Mouse (Mus musculus) heart, embryonic 14.5 days (tissue): Measurements from ENCODE around the gene Tet1. TPM values are rescaled to one million over a fixed set of nuclear protein-coding genes. Genes with fewer than 3 reads are reported as not detected.

ENCODE experiments used
- ATAC-seq: fragments of 200-750 bp; cut with Nextera tagmentation; 2 replicates; pipeline ENCODE4 v1.8.0; 2017; ENCODE audit warnings: low read depth, moderate TSS enrichment; ENCODE audit not compliant: insufficient number of reproducible peaks, insufficient read depth, low FRiP score
- H3K27ac ChIP-seq, 2 experiments: fragments of 200-500 bp in 1 of 2; fragments of 300-500 bp in 1 of 2; sonication (generic) in 1 of 2; replicated peaks in 1 of 2; 2 replicates each; pipeline ENCODE4 v1.5.1; 2012 to 2014; ENCODE audit warnings: low read depth in 2 of 2, low read length in 2 of 2, control low read depth in 1 of 2, mild to moderate bottlenecking in 1 of 2, mixed read lengths in 1 of 2; ENCODE audit not compliant: control insufficient read depth in 1 of 2, insufficient read depth in 1 of 2
- H3K27me3 ChIP-seq: fragments of 300-500 bp; sonication (generic); 2 replicates; pipeline ENCODE4 v1.6.1; 2014; ENCODE audit warnings: mild to moderate bottlenecking, low read length, control low read depth; ENCODE audit not compliant: control insufficient read depth, insufficient read depth
- H3K36me3 ChIP-seq: fragments of 300-500 bp; sonication (generic); 2 replicates; pipeline ENCODE4 v1.6.1; 2014; ENCODE audit warnings: mild to moderate bottlenecking, control low read depth, low read length, mixed read lengths; ENCODE audit not compliant: control insufficient read depth, insufficient read depth
- H3K4me1 ChIP-seq, 2 experiments: fragments of 200-500 bp in 1 of 2; fragments of 300-500 bp in 1 of 2; sonication (generic) in 1 of 2; 2 replicates each; pipeline ENCODE4 v1.6.1; 2012 to 2014; ENCODE audit warnings: low read length in 2 of 2, control low read depth in 1 of 2, mixed read lengths in 1 of 2; ENCODE audit not compliant: control insufficient read depth in 2 of 2, insufficient read depth in 2 of 2
- H3K4me2 ChIP-seq: fragments of 300-500 bp; sonication (generic); 2 replicates; pipeline ENCODE4 v1.6.1; 2014; ENCODE audit warnings: mild to moderate bottlenecking, low read length
- H3K4me3 ChIP-seq, 2 experiments: fragments of 200-500 bp in 1 of 2; fragments of 300-500 bp in 1 of 2; sonication (generic) in 1 of 2; 2 replicates each; pipeline ENCODE4 v1.5.1; 2012 to 2014; ENCODE audit warnings: low read length in 2 of 2, mild to moderate bottlenecking in 2 of 2, control low read depth in 1 of 2, low read depth in 1 of 2, moderate library complexity in 1 of 2; ENCODE audit not compliant: control insufficient read depth in 1 of 2, insufficient read depth in 1 of 2
- H3K9ac ChIP-seq: fragments of 300-500 bp; sonication (generic); 2 replicates; pipeline ENCODE4 v1.6.1; 2014; ENCODE audit warnings: mild to moderate bottlenecking, low read length
- H3K9me3 ChIP-seq: fragments of 300-500 bp; sonication (generic); 2 replicates; pipeline ENCODE4 v1.6.1; 2016; ENCODE audit warnings: low read length, control low read depth; ENCODE audit not compliant: control insufficient read depth
- WGBS: fragments of 180-500 bp; shearing (Covaris S2); extraction: QIAGEN DNeasy Blood & Tissue Kit; methylation state at CpG from one replicate; pipeline ENCODE4 v1.1.7; 2014; 5-methylcytosine and 5-hydroxymethylcytosine counted together
- polyA plus RNA-seq: library from polyadenylated mRNA; unstranded; fragments of >200 nt; fragmentation: Nextera tagmentation; extraction: Ambion mirVana; gene quantifications from 2 replicates; pipeline ENCODE4 v1.2.1, GENCODE M21; 2014

The Tet1 gene
- polyA plus RNA-seq, 1 experiment from 2014 or later, result 32.0 TPM

- no peak overlapping the region for H3K4me2 ChIP-seq
Observed at GRCm38 (mm10) chr10:62824474-62824873, 84.3 kb downstream of the Tet1 start.

GRCm38 (mm10) chr10:62823431-62823830, 85.4 kb downstream of the Tet1 start:
- no peak overlapping the region for H3K4me2 ChIP-seq
- H3K27me3 ChIP-seq, result no peaks in the 10 kb centered on the region
- H3K27ac ChIP-seq, result no peak overlapping the region
- H3K9ac ChIP-seq, result no peak overlapping the region
- no peak overlapping the region for H3K4me3 ChIP-seq
- no peaks in the 10 kb centered on the region; a peak in 1 of 4 replicates for H3K4me1 ChIP-seq
- no peak for ATAC-seq
- peaks cover 58% of the 10 kb centered on the region for H3K36me3 ChIP-seq
- 90% methylated on average over 4 of the region's 4 CpGs for WGBS
- no peaks in the 10 kb centered on the region for H3K9me3 ChIP-seq

More at GRCm38 (mm10) chr10:62824474-62824873, 84.3 kb downstream of the Tet1 start:
- no peak overlapping the region for H3K9ac ChIP-seq
- no peaks in the 10 kb centered on the region; a peak in 1 of 4 replicates for H3K4me1 ChIP-seq
- no peak overlapping the region for H3K27ac ChIP-seq
- 88% methylated on average over 8 of the region's 8 CpGs for WGBS
- H3K27me3 ChIP-seq, result no peaks in the 10 kb centered on the region
- no peak for ATAC-seq
- no peaks in the 10 kb centered on the region for H3K9me3 ChIP-seq
- H3K36me3 ChIP-seq, result peaks cover 54% of the 10 kb centered on the region
- H3K4me3 ChIP-seq, result no peak overlapping the region

DNA sequence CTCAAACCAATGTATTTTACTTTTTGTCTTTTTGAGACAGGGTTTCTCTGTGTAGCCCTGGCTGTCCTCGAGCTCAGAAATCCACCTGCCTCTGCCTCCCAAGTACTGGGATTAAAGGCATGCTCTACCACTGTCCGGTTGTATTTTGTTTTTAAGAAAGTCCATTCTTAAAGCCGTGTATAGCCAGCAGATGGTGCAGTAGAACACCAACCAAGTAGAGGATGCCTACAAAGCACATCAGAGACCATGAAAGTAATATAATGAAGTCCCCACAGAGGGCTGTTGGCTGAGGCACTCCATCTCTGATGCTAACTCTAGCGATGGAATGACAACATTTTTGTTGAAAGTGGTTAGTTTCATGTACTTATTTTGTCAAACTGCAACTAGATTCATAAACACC, 98.8 kb downstream of the Tet1 start:
- Histone ChIP-seq H3K4me2 (no peak overlapping the region), H3K27ac (no peak overlapping the region), H3K27me3 (no peaks in the 10 kb centered on the region), H3K9me3 (no peaks in the 10 kb centered on the region), H3K4me3 (no peak overlapping the region), H3K9ac (no peak overlapping the region), H3K4me1 (no peaks in the 10 kb centered on the region), H3K36me3 (peaks cover 53% of the 10 kb centered on the region)
- WGBS, result 72% methylated on average over 4 of the region's 4 CpGs
- no peak for ATAC-seq

DNA sequence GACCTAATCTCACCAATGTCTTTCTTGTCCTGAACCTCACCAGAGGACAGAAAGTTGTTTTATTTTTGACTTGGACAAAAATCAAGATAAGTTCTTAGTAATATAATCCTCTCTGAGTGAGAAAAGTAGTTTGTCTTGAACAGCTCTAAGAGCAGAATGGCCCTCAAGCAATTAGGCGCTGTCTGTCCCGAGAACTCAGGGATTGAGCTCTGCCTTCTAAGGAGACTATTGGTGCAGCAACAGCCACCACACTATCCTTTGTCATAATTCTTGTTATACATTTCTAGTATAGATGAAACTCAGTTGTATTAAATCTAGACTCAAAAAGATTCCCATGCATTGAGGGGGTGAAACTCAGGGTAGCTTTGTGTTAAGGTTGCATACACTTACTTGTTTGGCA, 100.0 kb downstream of the Tet1 start:
- Histone ChIP-seq H3K4me3 (no peak overlapping the region), H3K9ac (no peak overlapping the region), H3K27ac (no peak overlapping the region), H3K36me3 (peaks cover 42% of the 10 kb centered on the region), H3K27me3 (no peaks in the 10 kb centered on the region), H3K9me3 (no peaks in the 10 kb centered on the region), H3K4me1 (no peaks in the 10 kb centered on the region), H3K4me2 (no peak overlapping the region)
- no peak for ATAC-seq
- 88% methylated on average over 2 of the region's 2 CpGs for WGBS

GRCm38 (mm10) chr10:62808316-62808715, 100.5 kb downstream of the Tet1 start:
- 86% methylated on average over 7 of the region's 7 CpGs for WGBS
- H3K9ac ChIP-seq, result no peak overlapping the region
- no peaks in the 10 kb centered on the region for H3K27me3 ChIP-seq
- H3K4me1 ChIP-seq, result no peaks in the 10 kb centered on the region
- peaks cover 38% of the 10 kb centered on the region for H3K36me3 ChIP-seq
- no peak for ATAC-seq
- no peak overlapping the region for H3K4me2 ChIP-seq
- H3K9me3 ChIP-seq, result no peaks in the 10 kb centered on the region
- no peak overlapping the region for H3K27ac ChIP-seq
- no peak overlapping the region for H3K4me3 ChIP-seq

GRCm38 (mm10) chr10:62804106-62804505, 104.7 kb downstream of the Tet1 start:
- H3K27ac ChIP-seq, result no peak overlapping the region
- no peaks in the 10 kb centered on the region for H3K4me1 ChIP-seq
- no peak overlapping the region for H3K4me2 ChIP-seq
- H3K9ac ChIP-seq, result no peak overlapping the region
- no peaks in the 10 kb centered on the region for H3K27me3 ChIP-seq
- no peak overlapping the region for H3K4me3 ChIP-seq
- peaks cover 8% of the 10 kb centered on the region; the same call in 1 of the 2 replicates for H3K36me3 ChIP-seq
- H3K9me3 ChIP-seq, result no peaks in the 10 kb centered on the region
- no peak for ATAC-seq
- 70% methylated on average over 2 of the region's 2 CpGs for WGBS

- H3K27ac ChIP-seq, result no peak overlapping the region
- ATAC-seq, result no peak
- H3K4me1 ChIP-seq, result no peaks in the 10 kb centered on the region
- no peaks in the 10 kb centered on the region for H3K9me3 ChIP-seq
- no peak overlapping the region for H3K4me3 ChIP-seq
- WGBS, result 93% methylated on average over 2 of the region's 2 CpGs
- H3K9ac ChIP-seq, result no peak overlapping the region
- no peak overlapping the region for H3K4me2 ChIP-seq
- peaks cover 8% of the 10 kb centered on the region; the same call in 1 of the 2 replicates for H3K36me3 ChIP-seq
- no peaks in the 10 kb centered on the region for H3K27me3 ChIP-seq
Observed at GRCm38 (mm10) chr10:62803296-62803695, 105.5 kb downstream of the Tet1 start.

DNA sequence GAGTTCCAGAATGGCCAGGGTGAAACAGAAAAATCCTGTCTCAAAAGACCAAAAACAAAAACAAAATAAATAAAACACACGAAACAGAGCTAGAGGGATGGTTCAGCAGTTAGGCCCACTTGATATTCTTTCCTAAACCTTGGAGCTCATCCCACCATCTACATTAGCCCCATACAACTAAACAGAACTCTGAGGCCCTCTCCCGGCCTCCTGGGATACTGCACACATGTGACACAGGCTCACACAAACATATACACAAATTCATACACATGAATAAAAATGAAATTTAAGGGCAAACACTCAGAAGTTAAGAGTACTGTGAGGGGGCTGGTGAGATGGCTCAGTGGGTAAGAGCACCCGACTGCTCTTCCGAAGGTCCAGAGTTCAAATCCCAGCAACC, 114.6 kb downstream of the Tet1 start:
- Histone ChIP-seq H3K9me3 (no peaks in the 10 kb centered on the region), H3K27ac (no peak overlapping the region), H3K36me3 (peaks cover 17% of the 10 kb centered on the region), H3K4me2 (no peak overlapping the region), H3K9ac (no peak overlapping the region), H3K4me3 (no peak overlapping the region), H3K27me3 (no peaks in the 10 kb centered on the region), H3K4me1 (peaks cover 3 to 15% of the 10 kb centered on the region in 2 experiments; a peak in 3 of 4 replicates)
- ATAC-seq, result no peak
- WGBS, result 98% methylated on average over 4 of the region's 4 CpGs
